Mouse (Mus musculus): ENCODE data around the gene Ntmt1. TPM values are rescaled to one million over a fixed set of nuclear protein-coding genes. Genes with fewer than 3 reads are reported as not detected.

Ntmt1 gene
- polyA plus RNA-seq, 1 experiment from 2014 or later = 26.0 TPM

- no peaks in the 10 kb centered on the region for H3K9me3 ChIP-seq (replicated peaks)
- H3K27ac ChIP-seq (replicated peaks) = peak overlapping the region; percentile 29
- peak; percentile 20 for ATAC-seq (ENCODE audit: insufficient read depth)
- H3K36me3 ChIP-seq (replicated peaks) = no peaks in the 10 kb centered on the region
- no peak overlapping the region for H3K9ac ChIP-seq
- peak overlapping the region; percentile 38 for H3K4me3 ChIP-seq (replicated peaks)
- peak overlapping the region; percentile 64 for H3K4me2 ChIP-seq
- WGBS (ENCODE audit: insufficient replicate concordance) = 6% methylated on average over 37 of the region's 40 CpGs
- peaks cover 23% of the 10 kb centered on the region for H3K4me1 ChIP-seq (replicated peaks)
- H3K27me3 ChIP-seq = peaks cover 42% of the 10 kb centered on the region
Observed at GRCm38 (mm10) chr2:30784078-30784994, 23.3 kb upstream of the Ntmt1 start.

- Histone ChIP-seq H3K9me3 (replicated peaks) (no peaks in the 10 kb centered on the region), H3K4me3 (replicated peaks) (no peak overlapping the region), H3K27me3 (peaks cover 46% of the 10 kb centered on the region), H3K4me1 (replicated peaks) (peaks cover 22% of the 10 kb centered on the region), H3K9ac (no peak overlapping the region), H3K27ac (replicated peaks) (no peak overlapping the region), H3K36me3 (replicated peaks) (no peaks in the 10 kb centered on the region), H3K4me2 (no peak overlapping the region)
- WGBS (ENCODE audit: insufficient replicate concordance) = 29% methylated on average over 4 of the region's 4 CpGs
- no peak for ATAC-seq (ENCODE audit: insufficient read depth)
Observed at GRCm38 (mm10) chr2:30787466-30787865, 20.2 kb upstream of the Ntmt1 start.

GRCm38 (mm10) chr2:30792061-30792460, 15.6 kb upstream of the Ntmt1 start:
- Histone ChIP-seq H3K4me1 (replicated peaks) (peaks cover 26% of the 10 kb centered on the region), H3K27me3 (peaks cover 37% of the 10 kb centered on the region), H3K9ac (no peak overlapping the region), H3K4me3 (replicated peaks) (no peak overlapping the region), H3K9me3 (replicated peaks) (no peaks in the 10 kb centered on the region), H3K36me3 (replicated peaks) (no peaks in the 10 kb centered on the region), H3K4me2 (no peak overlapping the region), H3K27ac (replicated peaks) (no peak overlapping the region)
- no peak for ATAC-seq (ENCODE audit: insufficient read depth)
- WGBS (ENCODE audit: insufficient replicate concordance) = 72% methylated on average over 7 of the region's 7 CpGs

GRCm38 (mm10) chr2:30794179-30795108, 13.2 kb upstream of the Ntmt1 start:
- peak overlapping the region; percentile 46 for H3K4me3 ChIP-seq (replicated peaks)
- peaks cover 26% of the 10 kb centered on the region for H3K4me1 ChIP-seq (replicated peaks)
- H3K27ac ChIP-seq (replicated peaks) = peak overlapping the region; percentile 45; the same call in 1 of the 2 replicates
- peak; percentile 71 for ATAC-seq (ENCODE audit: insufficient read depth)
- H3K36me3 ChIP-seq (replicated peaks) = no peaks in the 10 kb centered on the region
- peak overlapping the region; percentile 45 for H3K9ac ChIP-seq
- WGBS (ENCODE audit: insufficient replicate concordance) = 5% methylated on average over 48 of the region's 48 CpGs
- H3K9me3 ChIP-seq (replicated peaks) = no peaks in the 10 kb centered on the region
- peaks cover 53% of the 10 kb centered on the region for H3K27me3 ChIP-seq
- peak overlapping the region; percentile 77 for H3K4me2 ChIP-seq

GRCm38 (mm10) chr2:30795271-30795888, 12.2 kb upstream of the Ntmt1 start:
- 57% methylated on average over 7 of the region's 7 CpGs for WGBS (ENCODE audit: insufficient replicate concordance)
- Histone ChIP-seq H3K27ac (replicated peaks) (no peak overlapping the region), H3K4me2 (peak overlapping the region; percentile 77), H3K9me3 (replicated peaks) (no peaks in the 10 kb centered on the region), H3K36me3 (replicated peaks) (no peaks in the 10 kb centered on the region), H3K4me1 (replicated peaks) (peaks cover 26% of the 10 kb centered on the region), H3K9ac (peak overlapping the region; percentile 45), H3K27me3 (peaks cover 62% of the 10 kb centered on the region), H3K4me3 (replicated peaks) (peak overlapping the region; percentile 46)
- ATAC-seq (ENCODE audit: insufficient read depth) = no peak

DNA sequence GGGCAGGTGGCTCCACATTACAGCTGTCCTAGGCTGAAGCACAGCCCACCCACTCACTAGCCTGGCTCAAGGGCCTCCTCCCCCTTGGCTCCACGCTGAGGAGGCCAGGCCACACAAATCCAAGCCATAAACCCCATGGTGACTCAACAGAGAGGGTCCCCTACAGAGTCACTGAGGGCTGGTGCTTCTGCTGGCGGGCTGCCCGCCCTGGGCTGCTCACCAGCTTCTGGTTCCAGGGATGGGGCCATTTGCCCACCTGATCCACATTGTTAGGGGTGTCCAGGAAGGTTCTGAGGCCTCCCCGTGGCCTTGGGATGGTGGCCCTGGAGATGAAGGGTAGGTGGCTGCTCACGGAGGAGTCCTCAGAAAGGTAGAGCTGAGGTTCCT, 11.7 kb upstream of the Ntmt1 start:
- 58% methylated on average over 5 of the region's 5 CpGs for WGBS (ENCODE audit: insufficient replicate concordance)
- Histone ChIP-seq H3K36me3 (replicated peaks) (no peaks in the 10 kb centered on the region), H3K27ac (replicated peaks) (no peak overlapping the region), H3K4me3 (replicated peaks) (0 out of 2 replicates have a peak overlapping the region, but pooled peaks have one; percentile 24), H3K9ac (no peak overlapping the region), H3K27me3 (peaks cover 67% of the 10 kb centered on the region), H3K4me1 (replicated peaks) (peaks cover 28% of the 10 kb centered on the region), H3K4me2 (no peak overlapping the region), H3K9me3 (replicated peaks) (no peaks in the 10 kb centered on the region)
- no peak for ATAC-seq (ENCODE audit: insufficient read depth)

DNA sequence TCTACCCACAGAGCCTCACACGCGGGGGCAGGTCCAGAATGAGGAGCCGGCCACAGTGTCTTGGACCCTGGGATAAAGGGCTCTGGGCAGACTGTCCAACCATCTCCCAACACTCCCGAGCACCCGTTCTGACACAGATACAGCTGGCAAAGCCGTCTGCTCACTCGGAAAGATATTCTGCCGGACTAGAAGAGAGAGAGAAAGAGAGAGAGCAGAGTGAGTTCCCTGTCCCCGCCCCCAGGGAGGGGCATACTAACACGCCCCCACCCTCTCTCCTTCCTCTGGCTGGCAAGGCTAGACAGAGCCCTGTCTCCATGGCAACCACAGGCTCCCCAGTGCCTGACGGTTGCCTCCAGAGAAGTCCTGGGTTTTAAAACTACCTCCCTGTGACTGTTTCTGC, 11.2 kb upstream of the Ntmt1 start:
- Histone ChIP-seq H3K36me3 (replicated peaks) (no peaks in the 10 kb centered on the region), H3K27ac (replicated peaks) (no peak overlapping the region), H3K9me3 (replicated peaks) (no peaks in the 10 kb centered on the region), H3K4me3 (replicated peaks) (peak overlapping the region; percentile 24; the same call in 1 of the 2 replicates), H3K9ac (no peak overlapping the region), H3K4me2 (peak overlapping the region; percentile 51), H3K27me3 (peaks cover 72% of the 10 kb centered on the region), H3K4me1 (replicated peaks) (peaks cover 33% of the 10 kb centered on the region)
- ATAC-seq (ENCODE audit: insufficient read depth) = no peak
- WGBS (ENCODE audit: insufficient replicate concordance) = 3% methylated on average over 11 of the region's 11 CpGs

- 57% methylated on average over 3 of the region's 3 CpGs for WGBS (ENCODE audit: insufficient replicate concordance)
- Histone ChIP-seq H3K36me3 (replicated peaks) (no peaks in the 10 kb centered on the region), H3K4me2 (no peak overlapping the region), H3K27me3 (peaks cover 95% of the 10 kb centered on the region), H3K9me3 (replicated peaks) (no peaks in the 10 kb centered on the region), H3K27ac (replicated peaks) (no peak overlapping the region), H3K4me1 (replicated peaks) (peaks cover 35% of the 10 kb centered on the region), H3K4me3 (replicated peaks) (no peak overlapping the region), H3K9ac (no peak overlapping the region)
- ATAC-seq (ENCODE audit: insufficient read depth) = no peak
Observed at GRCm38 (mm10) chr2:30799456-30799855, 8.2 kb upstream of the Ntmt1 start.

DNA sequence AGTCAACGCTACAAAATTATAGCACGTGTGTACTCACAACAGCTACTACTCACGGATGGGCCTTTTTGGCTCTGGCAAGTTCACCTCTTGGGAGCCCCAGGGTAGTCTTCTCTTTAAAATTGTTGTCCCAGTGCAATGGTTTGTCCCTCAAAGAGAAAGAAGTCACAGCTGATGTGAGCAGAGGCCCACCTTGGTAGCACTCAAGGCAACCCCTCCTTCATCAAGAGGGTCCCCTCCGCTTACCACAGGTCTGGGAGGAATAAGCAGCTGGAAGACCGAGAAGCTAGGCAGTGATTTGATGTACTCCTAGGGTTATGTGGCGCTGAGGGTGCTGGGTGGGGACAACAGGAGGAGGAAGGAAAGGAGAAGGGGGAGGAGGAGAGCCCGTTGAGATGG, 7.0 kb upstream of the Ntmt1 start:
- WGBS (ENCODE audit: insufficient replicate concordance) = 22% methylated on average over 7 of the region's 7 CpGs
- no peak for ATAC-seq (ENCODE audit: insufficient read depth)
- Histone ChIP-seq H3K9me3 (replicated peaks) (no peaks in the 10 kb centered on the region), H3K36me3 (replicated peaks) (no peaks in the 10 kb centered on the region), H3K4me3 (replicated peaks) (no peak overlapping the region), H3K9ac (no peak overlapping the region), H3K4me2 (peak overlapping the region; percentile 64), H3K4me1 (replicated peaks) (peaks cover 25% of the 10 kb centered on the region), H3K27me3 (peaks cover 99% of the 10 kb centered on the region), H3K27ac (replicated peaks) (no peak overlapping the region)

DNA sequence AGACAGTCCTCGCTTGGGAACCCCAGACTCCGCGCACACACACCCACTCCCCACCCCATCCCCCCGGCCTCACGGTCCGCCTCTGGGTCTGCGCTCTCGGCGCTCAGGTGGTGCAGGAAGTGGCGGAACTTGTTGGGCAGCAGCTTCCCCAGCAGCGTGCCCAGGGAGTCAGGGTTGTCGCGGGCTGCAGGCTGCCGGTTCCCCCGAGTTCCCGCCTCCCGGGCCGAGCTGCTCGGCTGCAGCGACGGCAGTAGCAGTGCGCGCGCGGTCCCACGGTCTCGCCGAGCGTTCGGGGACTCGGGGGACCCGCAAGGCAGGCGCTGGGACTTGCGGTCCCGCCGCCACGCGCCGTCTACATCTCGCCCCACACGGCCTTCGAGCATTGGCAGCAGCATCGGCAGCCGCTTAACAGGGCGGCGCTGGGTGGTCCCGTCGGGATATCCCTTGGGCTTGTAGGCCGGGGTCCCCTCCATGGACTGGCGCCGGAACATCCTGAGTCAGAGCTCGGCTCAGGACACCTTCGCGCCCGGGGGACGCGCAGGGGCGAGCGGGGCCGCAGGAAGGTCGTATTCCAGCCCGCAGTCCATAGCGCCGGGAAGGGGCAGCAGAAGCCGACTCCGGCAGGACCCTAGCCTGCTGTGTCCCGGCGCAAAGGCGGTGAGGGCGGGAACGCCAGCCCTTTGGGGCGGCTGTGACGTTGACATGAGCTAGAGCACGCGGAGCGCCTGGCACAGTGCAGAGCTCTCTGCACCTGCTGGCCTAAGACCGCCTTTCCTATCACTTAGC, 6.4 kb upstream of the Ntmt1 start:
- no peak overlapping the region for H3K9ac ChIP-seq
- no peaks in the 10 kb centered on the region for H3K9me3 ChIP-seq (replicated peaks)
- peak overlapping the region; percentile 39 for H3K4me3 ChIP-seq (replicated peaks)
- ATAC-seq (ENCODE audit: insufficient read depth) = no peak
- no peaks in the 10 kb centered on the region for H3K36me3 ChIP-seq (replicated peaks)
- H3K27me3 ChIP-seq = peaks cover 99% of the 10 kb centered on the region
- H3K4me1 ChIP-seq (replicated peaks) = peaks cover 20% of the 10 kb centered on the region
- WGBS (ENCODE audit: insufficient replicate concordance) = 2% methylated on average over 77 of the region's 77 CpGs
- no peak overlapping the region for H3K27ac ChIP-seq (replicated peaks)
- peak overlapping the region; percentile 64 for H3K4me2 ChIP-seq

Measured in liver, embryonic 15.5 days (tissue).